Mouse (Mus musculus) adrenal gland, postnatal 25 days (tissue): Measurements from ENCODE around the gene Dnajc17. TPM values are rescaled to one million over a fixed set of nuclear protein-coding genes. Genes with fewer than 3 reads are reported as not detected.

Experiments
- DNase-seq: peaks from one replicate; pipeline ENCODE4 v3.0.0; 2021; ENCODE audit warnings: mixed read lengths
- long read RNA-seq: library from polyadenylated mRNA; stranded (forward); transcript quantifications from one replicate; pipeline ENCODE4 v2.0.0, GENCODE M21; 2021
- total RNA-seq: library from RNA; stranded (reverse); gene quantifications from 2 replicates; pipeline ENCODE4 v1.2.3, GENCODE M21; 2021

The Dnajc17 gene
- 18.0 and 18.4 TPM in 2 replicates for total RNA-seq
- long read RNA-seq, partial matches to known transcripts: 0 of 14 reads
- long read RNA-seq, other reads (novel, unspliced or antisense): 10 of 14 reads

GRCm38 (mm10) chr2:119208344-119209175 lies at the start of gene Dnajc17, which contains the start of gene Zfyve19:
Dnajc17 (minus strand) TSS chr2:119208795.
Zfyve19 (plus strand) TSS chr2:119208617.
- peak; percentile 93 for DNase-seq

- DNase-seq: no peak
Observed at GRCm38 (mm10) chr2:119254976-119255375, 46.4 kb upstream of the Dnajc17 start.

GRCm38 (mm10) chr2:119250826-119251478 lies 42.4 kb upstream of the Dnajc17 start:
- peak; percentile 92 for DNase-seq

- DNase-seq: no peak
Observed at GRCm38 (mm10) chr2:119250377-119250776, 41.8 kb upstream of the Dnajc17 start.

GRCm38 (mm10) chr2:119249592-119250061 lies 41.0 kb upstream of the Dnajc17 start:
- no peak for DNase-seq

GRCm38 (mm10) chr2:119247904-119248303 lies 39.3 kb upstream of the Dnajc17 start:
- DNase-seq: no peak

DNA sequence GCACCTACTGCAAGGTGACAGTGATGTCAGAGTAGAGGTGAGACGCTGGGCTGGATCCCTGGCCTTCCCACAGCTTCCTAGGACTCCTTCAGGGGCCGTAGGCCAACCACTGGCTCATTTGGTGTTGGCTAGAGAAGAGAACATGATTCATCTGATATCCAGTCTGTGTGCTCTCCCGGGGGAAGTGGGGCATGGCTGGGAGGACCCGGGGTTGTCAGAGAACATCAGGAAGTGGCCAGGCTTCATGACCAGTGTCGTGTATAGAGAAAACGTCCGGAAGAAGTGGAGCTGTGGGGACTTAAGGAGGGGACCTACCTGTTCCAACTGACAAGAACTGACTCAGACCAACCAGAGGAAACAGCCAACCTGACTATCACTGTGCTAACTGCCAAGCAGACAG lies 36.7 kb upstream of the Dnajc17 start:
- DNase-seq: no peak

DNA sequence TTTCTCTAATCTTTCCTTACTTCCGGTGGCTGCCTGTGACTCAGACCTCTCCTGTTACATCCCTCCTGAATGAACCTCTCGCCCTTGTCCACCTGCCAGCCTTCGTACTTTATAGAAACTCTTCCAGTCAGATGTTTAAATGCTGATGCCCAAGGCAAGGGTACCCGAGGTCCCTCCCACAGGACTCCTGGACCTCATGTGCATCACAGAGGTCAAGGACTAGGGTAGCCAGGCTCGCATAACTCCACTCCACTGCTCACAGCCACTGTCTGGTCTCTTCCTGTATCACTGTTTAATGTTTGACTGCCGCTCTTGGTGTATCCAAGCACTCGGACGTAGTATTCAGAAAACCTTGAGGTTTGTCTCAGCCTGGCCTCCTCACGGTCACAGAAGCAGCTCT lies 34.0 kb upstream of the Dnajc17 start:
- DNase-seq: no peak

DNA sequence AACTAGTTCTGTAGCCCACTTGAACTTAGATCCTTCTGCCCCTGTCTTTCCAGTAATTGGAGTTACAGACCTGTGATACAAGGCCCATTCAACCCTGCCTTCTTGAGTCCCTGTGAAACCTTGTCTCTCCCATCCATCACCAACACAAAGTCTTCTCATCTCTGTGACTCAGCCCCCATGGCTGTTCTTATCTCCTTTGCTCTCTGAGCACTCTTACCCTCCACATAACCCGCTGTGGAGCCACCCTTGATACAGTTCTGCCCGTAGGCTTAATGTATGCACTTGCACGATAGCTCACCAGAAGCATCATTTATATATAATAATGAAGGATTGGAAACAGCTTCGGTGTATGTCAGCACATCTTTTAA lies 32.2 kb upstream of the Dnajc17 start:
- no peak for DNase-seq

GRCm38 (mm10) chr2:119240075-119240818 lies 31.7 kb upstream of the Dnajc17 start:
- DNase-seq: no peak

DNA sequence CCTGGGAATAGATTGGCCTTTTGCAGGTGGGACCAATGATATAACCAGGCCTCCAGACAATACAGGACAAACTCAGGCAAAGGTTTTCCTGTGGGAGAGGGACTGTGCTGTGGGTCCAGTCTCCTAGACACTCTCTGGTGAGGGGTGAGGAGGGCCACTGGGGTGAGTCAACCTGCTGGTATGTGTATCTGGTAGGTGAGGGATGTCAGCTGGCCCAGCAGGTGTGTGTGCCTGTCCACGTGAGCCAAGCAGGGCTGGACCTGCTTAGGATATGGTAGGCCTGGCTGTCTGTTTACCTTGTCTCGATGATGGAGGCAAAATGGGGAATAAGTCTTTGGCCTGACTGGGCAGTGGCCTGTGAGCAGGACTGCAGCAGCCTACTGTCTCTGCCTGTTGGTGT lies 30.1 kb upstream of the Dnajc17 start:
- DNase-seq: no peak

GRCm38 (mm10) chr2:119237871-119238220 lies 29.3 kb upstream of the Dnajc17 start:
- DNase-seq: peak; percentile 22

DNA sequence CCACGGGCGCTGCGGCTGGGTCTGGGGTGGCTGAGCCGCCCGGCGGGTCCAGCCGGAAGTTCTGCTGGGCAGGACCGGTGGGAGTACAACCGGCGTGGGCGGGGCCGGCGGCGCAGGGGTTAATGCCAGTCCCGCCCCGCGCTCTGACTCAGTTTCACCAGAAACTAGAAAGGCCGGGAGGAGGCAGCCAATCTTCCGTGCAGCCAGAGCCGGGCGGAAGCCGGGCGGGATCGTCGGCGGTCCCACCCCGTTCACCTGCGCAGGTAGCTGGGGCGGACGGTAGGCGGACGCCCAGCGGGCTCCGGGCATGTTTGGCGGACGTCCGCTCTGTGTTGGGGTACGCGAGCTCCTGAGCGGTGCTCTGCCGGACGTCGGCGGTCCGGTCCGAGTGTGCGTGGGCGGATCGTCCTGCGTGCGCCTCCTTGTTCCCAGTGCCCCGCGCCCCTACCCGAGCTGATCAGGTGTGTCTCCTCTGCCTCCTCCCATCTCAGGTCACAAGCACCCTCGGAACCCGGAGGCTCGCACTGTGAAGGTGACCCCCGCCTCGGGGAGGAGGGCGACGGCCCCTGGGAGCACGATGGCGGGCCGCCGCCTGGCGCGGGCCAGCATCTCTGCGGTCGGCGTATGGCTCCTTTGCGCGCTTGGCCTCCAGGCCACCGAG lies 28.7 kb upstream of the Dnajc17 start, which contains the start of gene Spint1:
Gene Spint1 (plus strand): TSS at position 153 of the 661 bp plus-strand sequence.
- DNase-seq: peak; percentile 35

- DNase-seq: no peak
Observed at GRCm38 (mm10) chr2:119236682-119237209, 28.2 kb upstream of the Dnajc17 start.

GRCm38 (mm10) chr2:119229775-119230704 lies 21.4 kb upstream of the Dnajc17 start, which contains the start of gene Ppp1r14d:
Ppp1r14d (minus strand) TSS chr2:119229906.
- no peak for DNase-seq

- no peak for DNase-seq
Observed at GRCm38 (mm10) chr2:119209176-119209507, 547 bp upstream of the Dnajc17 start.

DNA sequence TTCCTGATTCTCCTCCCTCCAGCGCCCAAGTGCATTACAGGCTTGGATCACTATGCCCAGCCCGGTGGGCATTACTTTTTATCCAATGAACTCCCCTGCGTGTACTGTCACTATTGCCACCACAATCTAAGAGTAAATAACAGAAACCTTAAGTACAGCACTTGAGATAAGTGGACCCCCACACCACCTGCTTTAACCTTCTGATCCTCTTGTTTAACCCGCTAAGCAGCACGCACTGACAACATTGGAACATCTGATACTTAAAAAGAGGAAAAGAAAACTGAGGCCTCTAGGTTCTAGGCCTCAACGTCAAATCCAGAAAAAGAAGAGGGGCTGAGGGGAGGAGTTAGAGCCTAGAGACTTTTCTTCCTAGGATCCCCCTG lies 643 bp downstream of the Dnajc17 start:
- no peak for DNase-seq

DNA sequence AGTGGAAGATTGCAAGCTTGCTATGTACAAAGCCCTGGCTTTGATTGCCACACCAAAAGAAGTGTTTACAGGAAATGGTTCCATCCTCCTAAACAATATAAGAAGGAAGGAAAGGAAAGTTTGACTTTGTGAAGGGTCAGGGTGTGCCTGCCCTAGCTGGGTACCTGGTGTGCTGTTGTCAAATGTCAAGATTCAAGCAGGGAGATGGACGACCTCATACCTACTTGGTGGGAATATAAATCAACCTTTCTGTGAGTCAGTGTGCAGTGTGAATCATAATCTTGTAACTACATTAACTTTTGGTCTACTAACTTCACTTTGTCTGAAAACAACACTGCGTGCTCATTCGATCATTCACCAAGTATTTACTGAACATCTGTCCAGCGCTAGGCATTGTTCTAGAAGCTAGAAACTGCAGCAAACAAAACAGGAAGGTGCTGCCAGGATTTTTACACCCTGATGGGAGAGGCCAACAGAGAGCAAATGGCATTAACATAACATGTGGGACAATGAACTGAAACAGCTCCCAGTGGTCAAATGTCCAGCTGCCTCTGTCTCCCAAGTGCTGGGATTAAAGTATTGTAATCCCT lies 4.6 kb downstream of the Dnajc17 start:
- DNase-seq: no peak

GRCm38 (mm10) chr2:119202914-119203453 lies 5.6 kb downstream of the Dnajc17 start:
- peak; percentile 36 for DNase-seq

DNA sequence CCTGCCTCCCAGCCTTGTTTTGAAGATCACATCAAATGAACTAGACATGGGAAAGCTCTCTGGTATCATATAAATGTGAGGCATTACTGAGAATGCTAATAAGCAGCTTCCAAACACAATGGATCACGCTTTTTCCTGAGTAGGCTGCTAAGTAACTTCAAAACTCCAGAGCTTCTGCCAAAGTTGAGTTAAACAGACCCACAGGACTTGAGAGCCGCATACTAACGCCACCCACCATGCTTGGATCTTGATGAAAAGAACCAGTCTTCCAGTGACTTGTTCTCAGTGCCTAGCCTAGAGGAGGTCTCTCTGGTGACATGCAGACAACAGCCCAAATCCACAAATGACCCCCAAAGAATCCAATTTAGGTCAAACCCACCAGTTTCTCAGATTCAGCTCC lies 9.7 kb downstream of the Dnajc17 start:
- no peak for DNase-seq
